Mouse (Mus musculus) 416B (cell line): ENCODE results near the gene Iltifb.
"Not testable (repeated sequence)": the region's sequence is repeated elsewhere in the genome, so short reads cannot be mapped to it uniquely, and the experiment has no call there.

Source experiments
- DNase-seq: peaks from one replicate; pipeline ENCODE4 v3.0.0; 2011; ENCODE audit warnings: low read depth

Iltifb gene

DNA sequence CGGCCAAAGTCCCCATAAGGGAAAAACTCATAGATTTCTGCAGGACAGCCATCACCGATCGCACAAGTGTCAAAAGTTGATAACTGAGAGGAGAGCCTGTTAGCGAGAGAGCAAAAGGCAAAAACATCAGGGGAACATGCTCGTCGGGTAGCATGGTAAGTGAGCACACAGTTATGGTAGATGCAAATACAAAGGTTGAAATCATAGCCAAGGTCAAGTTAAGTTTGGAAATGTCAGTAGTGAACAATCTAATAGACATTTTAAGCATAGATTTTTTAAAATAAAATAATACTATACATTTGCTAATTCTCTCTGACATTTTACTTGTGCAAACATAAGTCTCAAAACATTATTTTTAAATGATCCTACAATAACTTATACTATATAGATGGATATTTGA, at the start of gene Iltifb:
TSS of gene Iltifb (minus strand) at position 101 of the 400 bp plus-strand sequence.
- DNase-seq, result no peak

DNA sequence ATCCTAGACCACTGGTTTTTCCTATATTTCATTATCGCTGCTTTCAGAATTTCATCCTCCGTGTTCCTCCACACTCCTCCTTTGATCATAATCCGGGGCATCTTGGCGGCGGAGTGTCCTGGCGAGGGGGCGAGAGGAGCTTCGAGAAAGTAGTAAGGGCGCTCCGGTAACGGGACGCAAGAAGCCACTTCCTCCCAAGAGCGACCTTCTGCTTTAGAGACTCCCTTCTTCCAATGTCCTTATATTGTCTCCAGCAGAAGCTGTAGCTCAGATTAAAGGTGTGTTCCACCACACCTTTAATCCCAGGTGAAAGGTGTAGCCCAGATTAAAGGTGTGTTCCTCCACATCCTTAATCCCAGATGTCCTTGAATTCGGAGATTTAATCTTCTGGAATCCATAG, 48.3 kb upstream of the Iltifb start, which contains the start of gene Gm9046:
TSS of gene Gm9046 (minus strand) at position 101 of the 400 bp plus-strand sequence.
- not testable (repeated sequence) for DNase-seq

DNA sequence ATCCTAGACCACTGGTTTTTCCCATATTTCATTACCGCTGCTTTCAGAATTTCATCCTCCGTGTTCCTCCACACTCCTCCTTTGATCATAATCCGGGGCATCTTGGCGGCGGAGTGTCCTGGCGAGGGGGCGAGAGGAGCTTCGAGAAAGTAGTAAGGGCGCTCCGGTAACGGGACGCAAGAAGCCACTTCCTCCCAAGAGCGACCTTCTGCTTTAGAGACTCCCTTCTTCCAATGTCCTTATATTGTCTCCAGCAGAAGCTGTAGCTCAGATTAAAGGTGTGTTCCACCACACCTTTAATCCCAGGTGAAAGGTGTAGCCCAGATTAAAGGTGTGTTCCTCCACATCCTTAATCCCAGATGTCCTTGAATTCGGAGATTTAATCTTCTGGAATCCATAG, 42.9 kb upstream of the Iltifb start, which contains the start of gene Gm9045:
TSS of gene Gm9045 (minus strand) at position 101 of the 400 bp plus-strand sequence.
- not testable (repeated sequence) for DNase-seq

DNA sequence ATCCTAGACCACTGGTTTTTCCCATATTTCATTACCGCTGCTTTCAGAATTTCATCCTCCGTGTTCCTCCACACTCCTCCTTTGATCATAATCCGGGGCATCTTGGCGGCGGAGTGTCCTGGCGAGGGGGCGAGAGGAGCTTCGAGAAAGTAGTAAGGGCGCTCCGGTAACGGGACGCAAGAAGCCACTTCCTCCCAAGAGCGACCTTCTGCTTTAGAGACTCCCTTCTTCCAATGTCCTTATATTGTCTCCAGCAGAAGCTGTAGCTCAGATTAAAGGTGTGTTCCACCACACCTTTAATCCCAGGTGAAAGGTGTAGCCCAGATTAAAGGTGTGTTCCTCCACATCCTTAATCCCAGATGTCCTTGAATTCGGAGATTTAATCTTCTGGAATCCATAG, 37.5 kb upstream of the Iltifb start, which contains the start of gene Gm9044:
TSS of gene Gm9044 (minus strand) at position 101 of the 400 bp plus-strand sequence.
- not testable (repeated sequence) for DNase-seq

DNA sequence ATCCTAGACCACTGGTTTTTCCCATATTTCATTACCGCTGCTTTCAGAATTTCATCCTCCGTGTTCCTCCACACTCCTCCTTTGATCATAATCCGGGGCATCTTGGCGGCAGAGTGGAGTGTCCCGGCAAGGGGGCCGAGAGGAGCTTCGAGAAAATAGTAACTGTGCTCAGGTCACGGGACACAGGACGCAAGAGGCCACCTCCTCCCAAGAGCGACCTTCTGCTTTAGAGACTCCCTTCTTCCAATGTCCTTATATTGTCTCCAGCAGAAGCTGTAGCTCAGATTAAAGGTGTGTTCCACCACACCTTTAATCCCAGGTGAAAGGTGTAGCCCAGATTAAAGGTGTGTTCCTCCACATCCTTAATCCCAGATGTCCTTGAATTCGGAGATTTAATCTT, 32.0 kb upstream of the Iltifb start, which contains the start of gene Gm9040:
TSS of gene Gm9040 (minus strand) at position 101 of the 400 bp plus-strand sequence.
- DNase-seq, result not testable (repeated sequence)

DNA sequence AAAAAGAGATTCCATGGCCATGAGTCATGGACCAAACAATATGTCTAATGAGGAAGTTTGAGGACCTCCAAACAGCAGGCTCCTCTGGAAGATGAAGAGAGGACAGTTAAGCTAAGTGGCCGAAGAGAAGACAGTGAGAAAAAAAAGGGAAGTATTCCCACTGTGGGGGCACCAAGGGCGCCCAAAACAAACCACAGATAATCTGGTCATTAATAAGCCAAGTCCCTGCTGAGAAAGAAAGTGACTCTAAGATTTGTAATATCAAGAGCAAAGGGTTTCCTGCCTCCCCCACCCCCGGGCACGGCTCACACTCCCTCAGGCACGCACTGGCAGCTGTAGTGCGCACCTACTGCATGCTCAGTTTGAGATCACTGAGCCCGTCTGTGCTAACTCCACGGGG, 24.2 kb upstream of the Iltifb start:
- no peak for DNase-seq

DNA sequence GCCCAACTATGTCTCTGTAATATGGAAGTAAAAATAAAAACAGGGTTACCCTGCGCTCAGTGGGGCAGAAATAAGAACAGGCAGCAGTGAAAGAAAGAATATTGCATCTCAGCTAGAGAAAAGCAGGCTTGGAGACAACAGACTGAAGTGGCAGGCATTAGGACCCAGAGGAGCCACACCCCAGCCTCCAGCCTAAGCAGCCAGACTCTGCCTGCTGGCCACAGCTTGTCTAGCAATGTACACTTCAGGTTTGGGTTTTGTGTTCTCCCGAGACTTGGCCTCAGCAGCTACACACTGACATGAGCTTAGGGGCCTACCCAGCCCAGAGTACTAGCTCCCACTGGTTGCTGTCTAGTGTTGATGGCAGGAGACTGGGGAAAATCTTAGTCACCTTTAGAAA, 7.3 kb upstream of the Iltifb start:
- DNase-seq, result not testable (repeated sequence)

DNA sequence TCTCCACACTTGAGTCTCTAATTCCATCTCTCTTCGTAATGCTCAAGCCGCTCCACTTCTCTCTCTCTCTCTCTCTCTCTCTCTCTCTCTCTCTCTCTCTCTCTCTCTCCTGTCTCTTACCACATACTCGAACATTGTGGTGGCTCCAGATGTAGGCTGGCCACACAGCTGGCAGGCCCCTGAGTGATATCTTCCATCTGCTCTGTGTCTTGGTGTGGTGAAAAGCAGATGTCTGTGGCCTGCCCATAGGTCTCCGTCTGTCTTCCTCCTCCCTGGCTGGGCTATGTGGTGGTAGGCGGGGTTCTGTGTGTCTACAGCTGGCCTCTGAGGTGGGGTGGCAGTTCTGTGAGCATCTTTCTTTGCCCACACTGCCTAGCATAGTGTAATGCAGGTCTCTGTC, 11.8 kb downstream of the Iltifb start:
- DNase-seq, result not testable (repeated sequence)

DNA sequence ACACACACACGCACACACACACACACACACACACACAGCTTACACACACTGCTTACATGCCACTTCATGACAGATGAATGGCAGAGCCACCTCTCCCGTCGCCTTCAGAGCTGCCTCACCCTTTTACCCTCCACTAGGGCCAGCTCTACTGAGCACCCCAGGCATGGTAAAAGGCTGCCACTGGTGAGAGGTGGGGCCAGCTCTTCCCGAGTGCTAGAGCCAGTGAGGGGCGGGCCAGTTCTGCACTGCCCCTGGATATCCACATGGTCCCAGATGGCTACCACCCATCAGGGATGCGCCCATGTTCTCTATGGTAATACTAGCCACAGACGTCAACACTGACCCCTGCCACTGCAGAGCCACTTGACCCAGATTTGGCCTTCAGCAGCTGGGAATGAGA, 12.3 kb downstream of the Iltifb start:
- not testable (repeated sequence) for DNase-seq

DNA sequence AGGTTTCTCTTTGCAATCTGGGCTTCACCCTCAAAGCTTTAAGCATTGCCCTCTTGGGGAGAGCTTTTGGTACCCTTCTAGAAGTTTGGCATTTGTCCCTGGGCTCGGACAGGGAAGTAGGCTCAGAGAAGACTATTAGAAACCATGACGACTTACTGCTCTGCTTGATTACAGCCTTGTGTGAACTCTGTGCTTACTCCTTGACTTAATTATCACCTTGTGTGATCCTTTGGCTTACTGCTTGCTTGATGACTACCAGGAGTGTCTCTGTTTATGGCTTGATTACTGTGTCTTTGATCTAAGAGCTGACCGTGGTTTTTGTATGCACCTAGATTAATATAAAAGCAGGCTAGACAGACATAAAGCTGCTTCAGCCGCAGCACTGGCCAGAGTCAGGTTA, 16.8 kb downstream of the Iltifb start:
- DNase-seq, result not testable (repeated sequence)

DNA sequence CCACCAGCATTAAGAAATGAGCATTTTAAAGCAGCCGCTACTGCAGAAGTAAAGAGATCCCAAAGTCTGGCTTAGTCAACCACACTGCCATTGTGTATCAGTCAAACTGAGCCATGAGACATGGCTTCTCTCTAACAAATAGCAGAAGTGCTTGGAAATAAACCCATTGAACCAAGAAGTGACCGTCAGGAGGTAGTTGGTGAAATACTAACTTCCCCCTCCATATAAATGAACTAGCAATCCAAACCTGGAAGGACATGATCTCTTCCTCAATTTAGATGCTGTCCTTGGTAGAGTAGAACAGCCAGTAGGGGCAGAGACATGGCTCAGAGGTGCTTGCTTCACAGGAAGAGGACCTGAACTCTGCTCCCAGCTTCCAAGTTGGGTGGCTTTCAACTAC, 23.4 kb downstream of the Iltifb start:
- not testable (repeated sequence) for DNase-seq

DNA sequence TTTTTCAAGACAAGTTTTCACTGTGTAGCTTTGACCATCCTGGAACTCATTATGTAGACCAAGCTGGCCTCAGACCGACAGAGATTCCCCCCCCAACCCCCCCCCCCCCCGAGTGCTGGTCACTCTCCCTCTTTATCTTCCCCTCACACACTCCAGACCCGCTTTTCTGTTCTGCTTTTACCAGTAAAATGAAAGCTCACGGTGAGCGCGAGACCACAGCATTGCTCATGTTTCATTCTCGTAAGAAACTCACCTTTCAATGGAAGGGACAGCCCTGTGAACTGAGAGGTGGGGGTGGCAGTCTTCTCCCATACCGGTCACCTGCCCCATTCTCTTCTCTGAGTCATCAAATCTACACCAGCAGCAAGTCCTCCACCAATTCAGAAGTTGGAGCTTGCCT, 26.0 kb downstream of the Iltifb start:
- DNase-seq, result not testable (repeated sequence)

DNA sequence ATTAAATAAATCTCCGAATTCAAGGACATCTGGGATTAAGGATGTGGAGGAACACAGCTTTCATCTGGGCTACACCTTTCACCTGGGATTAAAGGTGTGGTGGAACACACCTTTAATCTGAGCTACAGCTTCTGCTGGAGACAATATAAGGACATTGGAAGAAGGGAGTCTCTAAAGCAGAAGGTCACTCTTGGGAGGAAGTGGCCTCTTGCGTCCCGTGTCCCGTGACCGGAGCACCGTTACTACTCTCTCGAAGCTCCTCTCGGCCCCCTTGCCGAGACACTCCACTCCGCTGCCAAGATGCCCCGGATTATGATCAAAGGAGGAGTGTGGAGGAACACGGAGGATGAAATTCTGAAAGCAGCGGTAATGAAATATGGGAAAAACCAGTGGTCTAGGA, 36.5 kb downstream of the Iltifb start, which contains the start of gene Gm32802:
TSS of gene Gm32802 (plus strand) at position 301 of the 400 bp plus-strand sequence.
- not testable (repeated sequence) for DNase-seq

DNA sequence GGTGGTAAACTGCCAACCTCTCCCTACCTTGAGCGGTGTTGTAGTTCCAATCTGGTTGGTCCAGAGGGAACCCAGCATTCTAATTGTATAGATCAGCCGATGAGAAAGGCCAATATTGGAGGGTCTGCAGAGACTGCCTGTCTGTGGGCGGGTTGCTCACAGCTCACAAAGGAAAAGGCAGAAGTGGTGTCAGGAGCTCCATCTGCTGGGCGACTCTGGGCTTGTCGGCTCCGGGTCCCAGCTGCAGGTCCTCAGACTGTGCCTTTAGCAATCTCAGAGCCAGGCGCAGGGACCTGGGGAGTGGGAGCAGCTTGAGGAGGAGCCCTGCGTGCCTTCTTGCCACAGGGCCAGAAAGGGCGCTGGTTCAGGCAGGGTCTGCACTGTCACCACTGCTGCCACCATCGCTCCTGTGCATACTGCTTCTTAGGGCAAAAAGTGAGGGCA, 44.0 kb downstream of the Iltifb start:
- no peak for DNase-seq

DNA sequence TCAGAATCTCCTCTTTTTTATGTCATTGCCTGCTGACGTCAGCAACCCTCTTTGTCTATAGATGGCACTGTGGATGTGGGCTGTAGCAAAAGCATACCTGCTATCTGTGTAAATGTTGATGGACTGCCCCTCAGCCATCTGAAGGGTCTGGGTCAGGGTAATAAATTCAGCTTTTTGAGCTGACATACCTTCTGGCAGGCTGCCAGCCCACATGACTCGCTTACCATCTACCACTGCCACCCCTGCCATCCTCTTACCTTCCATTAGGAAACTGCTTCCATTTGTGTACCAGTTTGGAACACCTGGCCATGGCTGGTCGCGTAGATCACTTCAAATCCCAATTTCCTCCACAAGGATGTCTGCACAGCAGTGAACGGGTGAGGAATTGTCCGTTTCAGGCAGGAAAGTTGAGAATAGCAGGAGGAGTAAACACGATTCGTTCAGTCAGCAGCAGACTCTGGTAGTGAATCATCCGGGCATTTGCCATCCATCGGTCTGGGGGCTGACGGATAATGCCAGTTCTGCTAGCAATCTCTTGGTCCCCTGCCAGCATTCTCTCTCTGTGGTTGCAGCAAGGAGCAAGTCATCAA, 45.7 kb downstream of the Iltifb start:
- not testable (repeated sequence) for DNase-seq

DNA sequence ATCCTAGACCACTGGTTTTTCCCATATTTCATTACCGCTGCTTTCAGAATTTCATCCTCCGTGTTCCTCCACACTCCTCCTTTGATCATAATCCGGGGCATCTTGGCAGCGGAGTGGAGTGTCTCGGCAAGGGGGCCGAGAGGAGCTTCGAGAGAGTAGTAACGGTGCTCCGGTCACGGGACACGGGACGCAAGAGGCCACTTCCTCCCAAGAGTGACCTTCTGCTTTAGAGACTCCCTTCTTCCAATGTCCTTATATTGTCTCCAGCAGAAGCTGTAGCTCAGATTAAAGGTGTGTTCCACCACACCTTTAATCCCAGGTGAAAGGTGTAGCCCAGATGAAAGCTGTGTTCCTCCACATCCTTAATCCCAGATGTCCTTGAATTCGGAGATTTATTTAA, 54.2 kb downstream of the Iltifb start, which contains the start of gene Gm32717:
TSS of gene Gm32717 (minus strand) at position 101 of the 400 bp plus-strand sequence.
- not testable (repeated sequence) for DNase-seq
